Mouse (Mus musculus) frontal cortex, postnatal 14 days (tissue): ENCODE results near the gene AI467606.

ENCODE experiments used
- DNase-seq, 2 experiments: peaks; one replicate each; pipeline ENCODE4 v3.0.0; 2022; ENCODE audit warnings: low spot score in 2 of 2

Gene AI467606

DNA sequence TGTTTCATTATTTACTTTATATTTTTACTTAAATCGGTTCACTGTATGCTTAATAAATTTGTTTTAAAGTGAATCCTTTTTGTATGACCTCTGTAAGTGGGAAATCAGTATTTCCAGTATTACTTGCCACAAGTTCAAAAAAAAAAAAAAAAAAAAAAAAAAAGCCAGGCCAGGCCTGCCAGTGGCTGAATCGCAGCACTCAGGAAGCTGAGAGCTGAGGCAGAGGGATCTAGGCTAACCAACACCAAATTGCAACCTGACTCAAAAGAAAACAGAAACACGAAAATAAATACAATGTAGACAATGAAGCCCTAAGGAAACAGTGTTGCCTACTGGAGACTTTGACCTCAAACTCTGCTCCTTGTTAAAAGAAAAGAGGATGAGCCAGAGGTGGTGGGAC lies 2.8 kb downstream of the AI467606 start:
- DNase-seq: no peak

DNA sequence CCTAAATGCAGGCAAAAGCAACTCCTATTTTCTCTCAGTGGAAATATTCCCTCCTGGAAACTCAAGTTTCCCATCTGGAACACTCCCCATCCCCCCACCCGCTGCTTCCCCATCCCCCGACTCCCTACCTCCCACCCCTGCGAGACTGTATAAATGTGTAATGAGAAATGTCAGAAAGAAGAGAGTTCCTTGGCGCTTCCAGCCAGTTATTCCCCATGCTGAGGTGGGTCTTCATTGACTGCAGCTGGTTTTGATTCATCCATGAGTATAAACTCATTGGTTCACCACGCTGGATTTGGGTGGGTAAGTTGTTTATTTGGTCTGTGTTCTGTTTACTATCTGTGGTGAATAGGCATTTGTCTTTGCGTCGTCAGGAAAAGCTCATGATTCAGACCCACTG lies 5.3 kb downstream of the AI467606 start:
- no peak for DNase-seq

DNA sequence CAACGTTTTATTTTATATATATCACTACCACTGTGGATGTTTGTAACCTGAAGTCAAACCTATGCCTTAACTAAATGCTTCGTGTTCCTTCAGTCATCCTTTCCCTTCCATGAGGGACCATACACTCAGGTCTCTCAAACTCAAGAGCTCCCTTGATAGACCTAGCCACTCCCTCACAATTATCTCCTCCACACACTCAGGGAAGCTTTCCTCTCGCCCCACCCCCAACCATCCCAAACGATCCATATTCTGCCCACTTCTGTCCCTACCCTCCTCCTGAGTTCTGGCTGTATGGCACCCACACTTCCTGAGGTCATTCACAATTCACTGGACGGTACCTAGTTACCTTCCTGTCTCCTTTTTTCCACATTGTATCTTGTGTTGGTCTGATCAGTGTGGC lies 7.4 kb downstream of the AI467606 start:
- no peak for DNase-seq

DNA sequence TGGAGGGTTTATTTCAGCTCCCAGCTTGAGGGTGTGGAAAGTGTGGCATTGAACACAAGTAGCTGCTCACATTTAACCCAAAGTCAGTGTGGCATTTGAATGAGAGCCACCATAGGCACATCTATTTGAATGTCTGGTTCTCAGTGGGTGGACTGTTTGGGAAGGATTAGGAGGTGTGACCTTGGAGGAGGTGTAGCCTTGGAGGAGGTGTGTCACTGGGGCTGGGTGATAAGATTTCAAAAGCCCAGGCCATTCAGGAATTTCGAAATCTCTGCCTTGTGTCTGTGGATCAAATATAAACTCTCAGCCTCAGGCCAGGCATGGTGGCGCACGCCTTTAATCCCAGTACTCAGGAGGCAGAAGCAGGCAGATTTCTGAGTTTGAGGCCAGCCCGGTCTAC lies 7.8 kb downstream of the AI467606 start:
- DNase-seq: no peak

DNA sequence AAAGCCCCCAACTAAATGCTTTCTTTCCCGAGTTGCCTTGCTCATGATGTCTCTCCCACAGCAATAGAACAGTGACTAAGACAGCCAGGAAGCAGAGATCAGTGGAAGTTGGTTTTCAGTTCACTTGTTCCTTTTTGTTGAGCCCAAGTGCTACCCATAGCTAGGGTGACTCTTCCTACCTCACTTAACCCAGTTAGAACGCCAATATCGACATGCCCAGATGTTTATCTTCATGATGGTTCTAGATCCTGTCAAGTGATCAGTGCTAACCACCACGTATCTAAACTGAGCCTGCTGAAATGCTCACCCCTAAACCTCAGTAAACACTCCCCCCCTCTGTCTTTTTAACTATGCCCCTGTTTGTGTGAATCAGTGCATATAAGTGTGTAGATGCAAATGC lies 8.4 kb downstream of the AI467606 start:
- no peak for DNase-seq

DNA sequence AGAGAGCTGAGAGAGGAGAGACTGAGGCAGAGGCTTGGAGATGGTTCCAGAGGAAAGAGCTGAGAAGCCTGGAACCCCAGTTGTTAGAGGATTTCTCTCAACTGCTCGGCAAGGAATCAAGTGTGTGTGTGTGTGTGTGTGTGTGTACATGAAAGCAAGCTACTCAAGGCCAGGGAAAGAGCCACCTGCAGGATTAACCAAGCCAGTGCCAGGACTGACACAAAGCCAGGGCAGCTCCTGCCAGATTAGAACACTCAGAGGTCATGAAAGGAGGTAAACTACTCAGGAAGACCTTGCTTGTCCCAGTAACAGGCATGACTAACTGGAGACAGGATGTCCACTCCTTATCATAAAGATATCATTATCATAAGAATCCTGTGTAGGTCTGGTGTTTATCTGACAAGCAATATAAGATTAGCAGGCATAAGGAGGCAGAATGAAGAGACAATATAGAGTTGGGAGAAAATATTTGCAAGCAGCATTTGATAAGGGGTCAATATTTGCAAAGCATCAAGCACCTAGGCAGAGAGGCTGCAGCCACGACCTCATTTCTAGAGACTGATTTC lies 10.4 kb downstream of the AI467606 start:
- no peak for DNase-seq

DNA sequence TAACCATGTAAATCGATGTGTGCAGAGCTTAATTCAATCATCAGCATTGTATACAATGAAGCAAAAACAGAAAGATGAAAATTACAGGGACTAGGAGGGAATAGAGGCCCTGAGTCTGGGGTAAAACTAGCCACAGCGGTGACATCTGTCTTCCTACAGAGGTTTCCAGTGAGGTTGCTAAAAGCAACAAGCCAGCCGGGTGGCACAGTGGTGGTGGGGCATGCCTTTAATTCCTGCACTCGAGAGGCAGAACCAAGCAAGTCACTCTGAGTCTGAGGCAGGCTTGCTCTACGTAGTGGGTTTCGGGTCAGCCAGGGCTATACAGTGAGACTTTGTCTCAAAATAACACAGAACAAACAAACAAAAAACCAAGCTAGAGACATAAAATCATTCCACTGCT lies 11.0 kb downstream of the AI467606 start:
- DNase-seq: no peak

DNA sequence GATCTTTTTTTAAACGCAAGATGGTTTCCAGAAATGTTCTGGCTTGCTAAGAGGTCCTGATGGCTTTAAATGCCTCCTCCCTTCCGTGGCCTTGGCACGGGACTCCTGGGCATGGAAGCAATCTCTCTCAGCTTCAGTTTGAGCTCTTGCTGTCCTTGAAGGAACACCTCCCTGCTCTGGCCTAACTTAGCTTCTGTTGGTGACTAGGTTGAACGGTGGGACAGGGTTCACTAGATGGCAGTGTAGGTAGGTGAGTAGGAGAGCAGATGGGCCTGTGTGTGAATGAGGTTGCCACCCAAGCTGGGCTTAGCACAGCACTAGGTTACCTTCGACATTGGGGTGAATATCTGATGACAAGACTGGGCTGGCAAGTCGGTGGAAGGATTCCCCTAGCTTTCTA lies 12.8 kb downstream of the AI467606 start:
- no peak for DNase-seq

DNA sequence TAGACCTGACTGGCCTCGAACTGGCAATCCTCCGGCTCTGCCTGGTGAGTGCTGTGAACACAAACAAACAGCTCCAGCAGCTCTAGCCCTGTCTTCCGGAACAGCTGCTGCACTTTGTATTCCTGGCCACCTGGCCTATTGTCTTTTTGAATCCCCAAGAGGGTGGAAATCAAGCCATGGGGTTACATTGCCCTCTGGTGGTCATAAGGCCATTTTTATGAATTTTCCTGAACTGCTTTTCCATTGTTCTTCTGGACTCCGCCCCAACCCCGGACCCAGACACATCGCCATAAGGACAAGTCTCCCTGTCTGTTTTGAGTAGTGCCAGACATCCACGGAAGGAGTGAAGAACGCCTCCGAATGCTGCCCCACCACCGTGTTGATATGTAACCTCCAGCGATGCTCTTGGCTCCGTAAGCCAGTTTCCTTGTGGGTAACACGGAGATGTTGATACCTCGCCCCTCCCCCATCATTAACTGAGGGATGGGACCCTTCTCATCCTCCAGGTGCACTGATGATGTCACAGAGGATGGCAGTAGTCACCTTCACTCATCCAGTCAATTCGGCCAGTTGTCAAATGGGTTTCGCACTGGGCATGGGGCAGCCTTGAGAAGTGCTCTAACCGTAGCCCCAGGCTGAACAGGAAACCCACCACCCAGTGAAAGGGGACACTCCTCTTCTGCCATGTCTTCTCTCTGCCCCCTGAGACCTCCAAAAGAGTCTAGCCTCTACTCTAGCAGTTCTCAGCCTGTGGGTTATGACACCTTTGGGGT lies 13.6 kb downstream of the AI467606 start:
- peak; percentile 43 to 56 for DNase-seq

DNA sequence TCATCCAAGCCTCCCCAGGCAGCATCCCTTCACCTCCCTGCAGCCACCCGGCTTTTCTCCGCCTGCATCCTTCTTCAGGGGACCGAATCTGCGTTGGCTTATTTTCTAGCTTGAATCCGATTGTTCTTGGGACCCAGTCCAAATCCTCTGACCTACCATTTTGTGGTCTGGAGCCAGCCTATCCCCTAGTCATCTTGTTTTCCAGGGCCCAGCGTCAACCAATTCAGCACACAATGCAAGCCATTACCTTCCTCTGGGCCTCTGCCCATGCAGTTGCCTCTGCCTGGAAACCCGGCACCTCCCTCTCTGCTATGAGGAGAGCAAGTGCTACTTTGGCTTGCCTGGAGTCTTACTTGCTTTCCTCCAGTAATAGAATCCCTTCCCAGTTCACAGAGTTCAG lies 14.4 kb downstream of the AI467606 start:
- DNase-seq: no peak

DNA sequence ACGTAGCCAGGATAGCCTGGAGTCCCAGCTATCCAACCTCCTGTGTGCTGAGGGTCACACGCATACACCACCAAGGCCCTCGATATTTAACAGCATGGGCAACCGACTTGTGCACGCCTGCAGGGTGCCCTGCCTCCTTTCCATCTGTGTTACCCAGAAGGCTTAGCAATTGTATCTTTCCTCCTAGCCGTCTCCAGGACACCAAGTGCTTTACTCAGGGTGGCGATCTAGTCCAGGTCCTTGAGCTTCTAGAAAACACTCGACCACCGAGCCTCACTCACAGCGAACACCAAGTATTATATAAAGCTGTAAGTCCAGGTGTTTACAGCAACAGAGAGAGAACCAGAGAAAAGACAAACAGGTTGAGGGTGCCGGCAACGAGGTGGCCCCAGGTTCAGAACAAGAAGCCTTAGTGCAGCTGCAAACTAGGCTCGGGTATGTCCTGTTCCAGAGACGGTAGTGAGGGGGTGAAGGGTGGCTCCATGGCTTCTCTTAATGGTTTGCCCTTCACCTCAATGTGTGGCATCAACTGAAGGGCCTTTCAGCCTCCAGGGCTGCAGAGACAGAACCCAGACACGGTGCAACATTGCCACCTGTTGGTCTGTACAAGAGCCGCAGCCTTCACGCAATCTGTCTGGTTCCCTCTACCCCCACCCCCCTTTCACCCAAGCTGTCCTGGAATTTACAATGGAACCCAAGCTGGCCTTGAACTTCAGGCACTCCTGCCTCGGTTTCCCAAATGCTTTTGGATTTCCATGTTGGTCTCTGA lies 19.3 kb downstream of the AI467606 start:
- peak; percentile 53 to 71 for DNase-seq

DNA sequence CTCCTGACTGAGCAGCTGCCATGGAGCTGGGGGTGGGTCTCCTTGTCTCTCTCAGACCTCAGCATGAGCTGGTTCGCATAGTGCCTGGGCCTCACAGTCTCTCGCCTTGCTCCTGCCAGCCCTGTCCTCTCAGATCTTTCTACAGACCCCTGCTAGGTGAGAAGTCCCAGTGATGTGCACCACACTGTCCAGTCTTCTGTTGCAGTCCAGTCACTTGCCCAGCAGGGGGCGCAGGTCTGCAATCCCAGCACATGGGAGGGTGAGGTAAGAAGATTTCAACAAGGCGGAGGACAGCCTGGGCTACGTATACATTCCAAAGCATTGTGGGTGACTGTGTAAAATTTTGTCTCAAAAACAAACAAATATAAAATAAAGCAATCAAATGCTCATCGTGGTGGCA lies 20.3 kb downstream of the AI467606 start:
- no peak for DNase-seq

DNA sequence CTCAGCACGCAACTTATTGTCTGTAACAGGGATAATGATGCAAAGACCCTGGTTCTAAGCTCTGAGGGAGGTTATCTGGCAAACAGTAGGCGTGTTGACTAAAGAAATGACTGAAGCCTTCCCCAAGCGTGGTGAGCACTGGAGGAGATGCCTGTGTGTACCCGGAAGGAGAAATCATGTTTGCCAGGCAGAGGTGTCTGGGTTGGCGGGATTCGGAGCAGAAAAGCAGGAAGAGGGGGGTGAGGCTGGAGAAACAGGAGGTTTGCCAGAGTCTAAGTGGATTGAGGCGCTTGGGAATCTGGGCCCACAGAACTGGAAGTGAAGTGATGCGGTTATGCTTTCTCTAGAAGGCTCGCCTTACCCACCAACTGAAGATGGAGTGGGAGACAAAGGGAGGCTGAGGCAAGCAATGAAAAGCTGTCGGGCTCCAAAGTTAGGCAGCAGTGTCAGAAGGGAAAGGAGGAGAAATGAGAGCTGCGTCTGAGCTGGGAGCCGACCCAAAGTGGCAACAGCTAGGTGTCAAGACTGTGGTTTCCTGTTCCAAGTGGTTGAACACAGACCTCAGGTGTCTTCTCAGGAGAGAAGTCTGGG lies 21.2 kb downstream of the AI467606 start:
- no peak for DNase-seq

DNA sequence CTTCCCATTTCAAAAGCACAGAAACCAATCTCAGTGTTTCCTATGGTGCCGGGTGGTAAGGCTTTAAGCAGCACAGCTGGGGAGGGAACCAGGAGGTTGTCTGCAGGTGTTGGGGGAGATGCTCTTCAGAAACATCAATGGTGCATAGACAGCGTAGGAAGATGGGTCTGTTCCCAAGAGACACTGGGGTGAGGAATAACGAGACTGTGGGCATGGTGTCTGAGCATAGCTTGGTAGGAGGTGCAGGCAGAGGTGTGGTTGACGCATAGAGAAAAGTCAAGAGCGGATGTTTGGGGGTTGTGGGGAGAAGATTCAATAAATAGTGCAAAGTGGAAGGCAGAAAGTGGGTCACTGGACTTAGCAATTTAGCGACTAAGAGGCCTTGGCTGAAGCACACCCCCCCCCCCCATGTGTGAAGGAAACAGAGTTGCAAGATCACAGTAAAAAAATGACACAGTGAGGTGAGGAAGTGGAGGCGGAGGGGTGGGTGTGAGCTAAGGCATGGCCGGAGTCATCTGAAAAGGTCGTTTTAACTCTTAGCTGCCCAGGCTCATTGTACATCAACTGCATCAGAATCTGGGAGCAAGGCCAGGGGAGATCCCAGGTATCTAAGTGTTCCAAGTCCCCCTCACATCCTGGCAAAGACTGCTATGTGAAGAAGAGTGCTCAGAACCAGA lies 21.9 kb downstream of the AI467606 start:
- no peak for DNase-seq

DNA sequence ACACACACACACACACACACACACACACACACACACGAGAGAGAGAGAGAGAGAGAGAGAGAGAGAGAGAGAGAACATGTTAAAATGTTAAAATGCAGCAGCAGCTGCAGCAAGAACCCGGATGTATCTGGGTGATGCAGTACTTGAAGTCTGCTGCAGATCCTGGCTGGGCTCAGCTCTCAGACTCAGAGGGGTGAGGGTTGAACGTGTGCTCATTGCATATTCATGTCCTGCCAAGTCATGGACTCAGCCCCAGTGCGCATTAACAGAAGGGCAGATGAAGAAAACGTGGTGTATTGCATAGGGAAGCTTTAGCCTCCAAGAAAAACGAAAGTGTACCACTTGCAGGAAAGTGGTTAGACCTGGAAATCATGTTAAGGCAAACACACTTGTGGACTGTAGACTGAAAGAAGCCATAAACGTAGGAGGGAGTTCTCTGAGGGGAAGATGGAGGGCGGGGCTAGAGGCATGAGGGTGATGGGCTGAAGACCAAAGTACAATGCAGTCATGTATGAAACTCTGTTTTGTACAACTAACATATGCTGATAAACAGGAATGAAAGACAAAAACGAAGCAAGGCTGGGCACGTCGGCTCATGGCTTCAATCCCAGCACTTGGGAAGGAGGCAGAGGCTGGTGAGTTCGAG lies 22.6 kb downstream of the AI467606 start:
- no peak for DNase-seq

DNA sequence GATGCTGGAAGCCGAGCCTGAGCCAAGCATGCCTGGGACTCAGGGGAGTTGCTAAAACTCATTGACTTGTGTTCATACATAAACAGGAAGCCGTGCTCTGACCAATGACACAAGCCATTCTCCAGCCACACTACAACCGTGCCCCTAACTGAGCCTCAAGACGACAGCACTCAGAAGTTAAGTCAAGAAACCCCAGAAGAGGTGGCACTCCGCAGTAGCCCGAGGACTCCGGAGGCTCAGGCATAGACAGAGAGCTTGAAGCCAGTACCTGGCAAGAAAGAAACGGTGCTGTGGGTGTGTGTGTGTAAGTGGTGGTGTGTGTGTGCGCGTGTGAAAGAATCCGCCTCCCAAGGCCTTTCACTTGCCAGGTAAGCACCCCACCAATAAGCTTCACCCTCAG lies 23.8 kb downstream of the AI467606 start:
- DNase-seq: no peak

DNA sequence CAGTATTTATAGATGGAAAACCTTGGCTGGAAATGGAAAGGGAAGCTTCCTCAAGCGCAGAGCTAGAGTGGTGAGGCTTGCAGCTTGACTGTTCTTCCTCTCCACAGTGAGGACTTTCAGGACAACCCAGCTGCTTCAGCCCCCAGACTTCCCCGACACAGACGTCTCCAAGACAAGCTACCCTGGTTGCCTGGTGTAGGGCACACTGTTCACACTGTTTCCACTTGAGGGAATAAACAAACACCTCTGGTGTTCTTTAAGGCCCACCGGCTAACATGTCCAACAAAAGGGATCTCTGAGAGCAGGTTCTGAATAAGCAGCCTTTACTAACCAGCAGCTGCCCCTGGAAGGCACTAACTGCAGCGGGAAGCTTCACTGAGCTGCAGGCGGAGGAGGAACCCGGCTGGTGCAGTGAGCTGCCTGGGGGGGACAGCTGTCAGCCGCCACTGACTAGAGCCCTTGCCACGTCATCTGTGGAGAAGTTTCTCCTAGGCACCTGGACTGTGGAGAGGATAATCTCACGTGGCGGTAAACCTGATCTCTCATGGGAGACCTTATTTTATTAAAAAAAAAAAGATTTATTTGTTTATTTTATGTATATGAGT lies 25.3 kb downstream of the AI467606 start:
- DNase-seq: no peak

DNA sequence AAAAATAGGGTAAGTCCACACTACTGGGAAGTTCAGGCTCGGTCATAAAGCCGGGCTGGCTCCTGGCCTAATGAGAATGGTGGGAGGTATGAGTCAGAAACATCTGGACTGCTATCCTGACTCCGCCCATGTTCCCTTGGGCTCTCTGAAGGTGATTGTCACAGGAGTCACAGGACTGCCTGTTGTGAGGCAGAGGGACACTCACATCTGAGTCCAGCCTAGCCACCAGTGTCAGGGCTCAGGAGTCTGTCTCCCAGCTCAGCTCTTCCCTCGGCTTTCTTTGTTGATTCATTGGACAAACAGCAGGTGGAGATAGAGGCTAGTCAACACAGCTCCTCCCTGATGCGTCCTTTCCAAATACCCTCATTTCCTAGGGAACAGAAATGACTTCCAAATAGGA lies 26.8 kb downstream of the AI467606 start:
- DNase-seq: no peak

DNA sequence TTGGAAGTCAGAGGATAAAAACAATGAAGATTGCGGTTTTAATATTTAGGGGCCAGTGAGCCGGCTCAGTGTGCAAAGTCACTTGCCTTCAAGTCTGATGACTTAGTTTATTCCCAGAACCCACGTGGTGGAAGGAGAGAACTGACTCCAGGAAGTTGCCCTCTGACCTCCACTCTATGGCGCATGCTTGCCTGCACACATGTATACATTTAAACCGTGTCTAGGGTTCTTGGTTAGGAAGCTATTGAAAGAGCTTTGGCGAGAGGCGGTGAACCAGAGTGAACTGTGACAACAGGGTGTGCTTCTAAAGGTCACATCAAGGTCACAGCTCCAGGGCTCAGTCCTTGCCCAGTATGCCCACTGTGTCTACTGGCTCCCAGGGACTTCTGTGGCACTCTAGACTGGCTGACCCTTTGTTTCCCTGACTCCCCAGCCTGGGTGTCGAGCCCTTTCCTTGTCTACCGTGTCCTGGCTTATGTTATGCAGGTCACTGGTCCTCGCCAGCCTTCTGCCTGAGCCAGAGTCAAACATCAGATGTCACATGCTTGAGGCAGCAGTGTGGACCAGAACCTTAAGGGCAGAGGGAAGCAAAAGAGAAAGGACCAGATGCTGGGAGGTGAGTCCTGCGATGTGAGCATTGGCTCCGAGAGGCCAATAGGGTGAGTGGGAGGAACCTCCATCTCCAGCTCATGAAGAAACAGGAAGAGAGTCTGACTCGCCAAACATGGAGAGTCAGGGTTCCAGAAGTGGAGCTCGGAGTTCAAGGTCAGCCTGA lies 27.7 kb downstream of the AI467606 start:
- DNase-seq: no peak
